Mouse (Mus musculus): ENCODE results near the gene Olfr963. TPM values are rescaled to one million over a fixed set of nuclear protein-coding genes. Genes with fewer than 3 reads are reported as not detected.

Gene Olfr963
- total RNA-seq, 1 experiment: not detected

DNA sequence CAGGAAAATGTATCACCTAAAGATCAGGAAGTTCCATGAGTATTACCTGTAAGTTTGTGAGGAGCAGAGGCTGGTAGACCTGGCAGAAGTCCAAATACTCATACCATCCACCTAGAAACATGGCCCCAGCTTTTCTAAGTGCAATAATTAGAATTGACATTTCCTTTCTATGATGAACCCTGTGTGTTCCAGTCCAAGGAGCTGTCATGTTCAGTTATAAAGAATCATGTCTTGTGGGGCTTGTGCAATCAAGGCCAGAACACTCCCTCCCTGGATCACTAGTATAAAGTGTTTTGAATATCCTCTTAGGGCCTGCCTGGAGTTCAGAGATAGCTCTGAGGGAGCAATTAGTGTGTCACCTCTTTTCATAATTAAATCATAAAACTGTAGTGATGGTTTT is 40.0 kb downstream of the Olfr963 start, which contains the start of gene Olfr149:
Olfr149 (minus strand) TSS at position 101 of the 400 bp plus-strand sequence.
- no peak for DNase-seq (ENCODE audit: low read depth, low spot score)
- H3K9ac ChIP-seq (ENCODE audit: insufficient read depth, low read depth, low read length, poor library complexity, severe bottlenecking): no peak within 1 kb of the TSS
- no peak for TF ChIP-seq HCFC1 (IDR thresholded peaks at IDR 0.05; ENCODE audit: borderline replicate concordance, insufficient read depth, low read length)
- TF ChIP-seq CHD2 (IDR thresholded peaks at IDR 0.05; ENCODE audit: low read depth, low read length): no peak
- TF ChIP-seq ZNF384 (IDR thresholded peaks at IDR 0.05; ENCODE audit: low read depth, low read length): no peak
- TF ChIP-seq ZC3H11A (IDR thresholded peaks at IDR 0.05; ENCODE audit: borderline replicate concordance, low read depth, low read length): no peak
- TF ChIP-seq MAFK (IDR thresholded peaks at IDR 0.05; ENCODE audit: insufficient read depth, low read depth, low read length): no peak

DNA sequence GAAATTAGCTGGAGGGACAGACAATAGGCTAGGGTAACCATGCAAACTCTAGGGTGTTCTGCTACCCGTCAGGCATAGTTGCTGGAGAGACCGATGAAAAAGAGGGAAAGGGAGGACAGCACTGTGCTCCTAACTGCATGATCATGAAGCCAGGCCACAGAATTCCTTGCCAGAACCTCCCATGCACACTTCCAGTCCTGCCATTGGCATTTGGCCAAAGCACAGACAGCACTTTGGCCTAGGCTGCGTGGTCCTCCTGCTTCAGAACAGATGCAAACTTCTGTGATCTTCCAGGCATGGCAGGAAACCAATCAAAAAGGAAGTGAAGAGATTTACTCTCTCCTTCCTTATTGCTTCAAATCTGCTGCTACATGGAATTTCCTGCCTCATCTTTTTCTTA is 42.0 kb downstream of the Olfr963 start:
- H3K36me3 ChIP-seq (ENCODE audit: control insufficient read depth, insufficient read depth, low read length, poor library complexity, severe bottlenecking): no peaks in the 10 kb centered on the region
- in situ Hi-C loops (cut with MboI; ENCODE audit: low sequenced_read_pairs in 2 of 2, unreplicated experiment in 2 of 2): no loop called here
- DNase-seq (ENCODE audit: low read depth, low spot score): no peak
- no peak overlapping the region for H3K9ac ChIP-seq (ENCODE audit: insufficient read depth, low read depth, low read length, poor library complexity, severe bottlenecking)
- H3K27ac ChIP-seq (ENCODE audit: insufficient read depth, low read depth, low read length, poor library complexity, severe bottlenecking): no peak overlapping the region
- no peak overlapping the region for H3K4me3 ChIP-seq (ENCODE audit: insufficient read depth in 1 of 2, low read depth in 1 of 2, low read length in 2 of 2, poor library complexity in 1 of 2, severe bottlenecking in 1 of 2)
- H3K9me3 ChIP-seq (ENCODE audit: control insufficient read depth, insufficient read depth, low read depth, low read length): no peaks in the 10 kb centered on the region
- TF ChIP-seq MAFK (IDR thresholded peaks at IDR 0.05; ENCODE audit: insufficient read depth, low read depth, low read length) (no peak), ZC3H11A (IDR thresholded peaks at IDR 0.05; ENCODE audit: borderline replicate concordance, low read depth, low read length) (no peak), HCFC1 (IDR thresholded peaks at IDR 0.05; ENCODE audit: borderline replicate concordance, insufficient read depth, low read length) (no peak), ZNF384 (IDR thresholded peaks at IDR 0.05; ENCODE audit: low read depth, low read length) (no peak), CHD2 (IDR thresholded peaks at IDR 0.05; ENCODE audit: low read depth, low read length) (no peak)
- H3K4me1 ChIP-seq (ENCODE audit: control insufficient read depth in 2 of 2, insufficient read depth in 2 of 2, low read length in 2 of 2, poor library complexity in 1 of 2): no peaks in the 10 kb centered on the region

More for the DNA sequence above, 40.0 kb downstream of the Olfr963 start, which contains the start of gene Olfr149:
- no peaks in the 10 kb centered on the region for H3K4me1 ChIP-seq (ENCODE audit: control insufficient read depth in 2 of 2, insufficient read depth in 2 of 2, low read length in 2 of 2, poor library complexity in 1 of 2)
- in situ Hi-C loops (cut with MboI; ENCODE audit: low sequenced_read_pairs in 2 of 2, unreplicated experiment in 2 of 2): no loop called here
- no peak within 1 kb of the TSS for H3K27ac ChIP-seq (ENCODE audit: insufficient read depth, low read depth, low read length, poor library complexity, severe bottlenecking)
- no peaks in the 10 kb centered on the region for H3K36me3 ChIP-seq (ENCODE audit: control insufficient read depth, insufficient read depth, low read length, poor library complexity, severe bottlenecking)
- H3K4me3 ChIP-seq (ENCODE audit: insufficient read depth in 1 of 2, low read depth in 1 of 2, low read length in 2 of 2, poor library complexity in 1 of 2, severe bottlenecking in 1 of 2): no peak within 1 kb of the TSS
- 0 out of 2 replicates have a peak, but pooled peaks cover 2% of the 10 kb centered on the region for H3K9me3 ChIP-seq (ENCODE audit: control insufficient read depth, insufficient read depth, low read depth, low read length)

DNA sequence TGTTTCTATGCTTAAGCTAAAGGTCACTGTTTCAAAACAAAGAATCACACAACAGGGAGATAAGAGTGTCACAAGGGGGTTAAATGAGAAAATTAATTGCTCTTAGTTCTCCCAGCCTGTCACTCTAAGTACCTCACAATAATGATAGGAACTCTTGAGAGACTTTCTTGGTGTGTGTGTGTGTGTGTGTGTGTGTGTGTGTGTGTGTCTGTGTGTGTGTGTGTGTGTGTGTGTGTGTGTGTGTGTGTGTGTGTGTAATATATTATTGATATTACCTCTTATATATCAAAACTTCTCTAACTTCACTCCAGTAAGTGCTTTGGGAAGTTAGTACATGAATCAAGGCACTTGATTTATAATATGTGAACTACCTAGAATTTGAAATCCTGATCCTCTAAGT is 44.0 kb downstream of the Olfr963 start, which contains the start of gene Olfr965:
Olfr965 (plus strand) TSS at position 301 of the 400 bp plus-strand sequence.
- Histone ChIP-seq H3K4me1 (ENCODE audit: control insufficient read depth in 2 of 2, insufficient read depth in 2 of 2, low read length in 2 of 2, poor library complexity in 1 of 2) (no peaks in the 10 kb centered on the region), H3K36me3 (ENCODE audit: control insufficient read depth, insufficient read depth, low read length, poor library complexity, severe bottlenecking) (no peaks in the 10 kb centered on the region), H3K4me3 (ENCODE audit: insufficient read depth in 1 of 2, low read depth in 1 of 2, low read length in 2 of 2, poor library complexity in 1 of 2, severe bottlenecking in 1 of 2) (no peak within 1 kb of the TSS), H3K9ac (ENCODE audit: insufficient read depth, low read depth, low read length, poor library complexity, severe bottlenecking) (no peak within 1 kb of the TSS), H3K27ac (ENCODE audit: insufficient read depth, low read depth, low read length, poor library complexity, severe bottlenecking) (no peak within 1 kb of the TSS), H3K9me3 (ENCODE audit: control insufficient read depth, insufficient read depth, low read depth, low read length) (no peaks in the 10 kb centered on the region)
- TF ChIP-seq HCFC1 (IDR thresholded peaks at IDR 0.05; ENCODE audit: borderline replicate concordance, insufficient read depth, low read length) (no peak), MAFK (IDR thresholded peaks at IDR 0.05; ENCODE audit: insufficient read depth, low read depth, low read length) (no peak), CHD2 (IDR thresholded peaks at IDR 0.05; ENCODE audit: low read depth, low read length) (no peak), ZC3H11A (IDR thresholded peaks at IDR 0.05; ENCODE audit: borderline replicate concordance, low read depth, low read length) (no peak), ZNF384 (IDR thresholded peaks at IDR 0.05; ENCODE audit: low read depth, low read length) (no peak)
- in situ Hi-C loops (cut with MboI; ENCODE audit: low sequenced_read_pairs in 2 of 2, unreplicated experiment in 2 of 2): no loop called here
- no peak for DNase-seq (ENCODE audit: low read depth, low spot score)

Other genes starting within 250 kb of the Olfr963 start
- gene Olfr952, start 240.1 kb upstream of the Olfr963 start, total RNA-seq (2012; rRNA removed): not detected in 2 replicates
- gene Olfr954, start 210.5 kb upstream of the Olfr963 start, total RNA-seq (2012; rRNA removed): not detected in 2 replicates
- gene Olfr955, start 195.3 kb upstream of the Olfr963 start, total RNA-seq (2012; rRNA removed): not detected in 2 replicates
- gene Olfr44, start 173.2 kb upstream of the Olfr963 start, total RNA-seq (2012; rRNA removed): not detected in 2 replicates
- not detected in 2 replicates for gene Olfr957, start 151.4 kb upstream of the Olfr963 start, total RNA-seq (2012; rRNA removed)
- not detected in 2 replicates for gene Olfr958, start 113.2 kb upstream of the Olfr963 start, total RNA-seq (2012; rRNA removed)
- gene Olfr959, start 91.6 kb upstream of the Olfr963 start, total RNA-seq (2012; rRNA removed): not detected in 2 replicates
- gene AW551984, start 62.8 kb upstream of the Olfr963 start, total RNA-seq (2012; rRNA removed): 0.74 and 2.0 TPM in 2 replicates
- not detected in 2 replicates for gene Olfr148, start 56.5 kb upstream of the Olfr963 start, total RNA-seq (2012; rRNA removed)
- gene Olfr960, start 45.8 kb upstream of the Olfr963 start, total RNA-seq (2012; rRNA removed): not detected in 2 replicates
- gene Olfr961, start 22.1 kb upstream of the Olfr963 start, total RNA-seq (2012; rRNA removed): not detected in 2 replicates
- not detected in 2 replicates for gene Olfr149, start 39.9 kb downstream of the Olfr963 start, total RNA-seq (2012; rRNA removed)
- not detected in 2 replicates for gene Olfr965, start 44.1 kb downstream of the Olfr963 start, total RNA-seq (2012; rRNA removed)
- gene Olfr150, start 63.8 kb downstream of the Olfr963 start, total RNA-seq (2012; rRNA removed): not detected in 2 replicates
- gene Olfr967, start 79.0 kb downstream of the Olfr963 start, total RNA-seq (2012; rRNA removed): not detected in 2 replicates
- 0.05 TPM in 1 of 2 replicates, not detected in the other for gene Olfr968, start 116.0 kb downstream of the Olfr963 start, total RNA-seq (2012; rRNA removed)
- gene Olfr969, start 123.7 kb downstream of the Olfr963 start, total RNA-seq (2012; rRNA removed): not detected in 2 replicates
- not detected in 2 replicates for gene Olfr970, start 141.7 kb downstream of the Olfr963 start, total RNA-seq (2012; rRNA removed)
- not detected in 2 replicates for gene Olfr971, start 169.7 kb downstream of the Olfr963 start, total RNA-seq (2012; rRNA removed)
- gene Olfr972, start 199.2 kb downstream of the Olfr963 start, total RNA-seq (2012; rRNA removed): not detected in 2 replicates
- gene Olfr229, start 240.1 kb downstream of the Olfr963 start, total RNA-seq (2012; rRNA removed): not detected in 2 replicates

Measured in ES-E14 (cell line).